21 mouse cellular contexts compared by ENCODE assay signal in genomic region chr13:10619661-10620060, GRCm38 (mm10).
"Had no signal": no experiment of that assay in that cellular context is flagged by ENCODE, and none has a peak within 500 bp of the region (broad histone marks: within the 10 kb centered on the region; RNA-seq: fewer than 3 reads in every experiment).

No protein-coding gene starts in this region.

- H3K4me3 ChIP-seq: lung, embryonic 15.5 days; megakaryocyte, embryonic 14.5 days; midbrain, embryonic 13.5 days; midbrain, embryonic 15.5 days; myocyte; neural tube, embryonic 13.5 days had no signal

- H3K27me3 ChIP-seq: lung, embryonic 15.5 days; megakaryocyte, embryonic 14.5 days; midbrain, embryonic 13.5 days; midbrain, embryonic 15.5 days; neural tube, embryonic 13.5 days had no signal

- H3K9ac ChIP-seq: liver, postnatal 0 days; lung, embryonic 15.5 days; midbrain, embryonic 13.5 days; midbrain, embryonic 15.5 days; neural tube, embryonic 13.5 days had no signal

- H3K36me3 ChIP-seq: lung, embryonic 15.5 days; midbrain, embryonic 13.5 days; midbrain, embryonic 15.5 days; neural tube, embryonic 13.5 days had no signal

- H3K4me2 ChIP-seq: lung, embryonic 15.5 days; midbrain, embryonic 11.5 days; midbrain, embryonic 13.5 days; midbrain, embryonic 15.5 days; neural tube, embryonic 13.5 days had no signal

- ATAC-seq: liver, postnatal 0 days; lung, postnatal 0 days; midbrain, embryonic 13.5 days; midbrain, embryonic 15.5 days had no signal

- H3K9me3 ChIP-seq: lung, embryonic 15.5 days; midbrain, embryonic 13.5 days; midbrain, embryonic 15.5 days; neural tube, embryonic 13.5 days had no signal

- H3K27ac ChIP-seq: lung, embryonic 15.5 days; macrophage; midbrain, embryonic 13.5 days; midbrain, embryonic 15.5 days; neural tube, embryonic 13.5 days had no signal

- DNase-seq: liver, postnatal 0 days; lung, adult 2 months; lung, postnatal 14 days; lung, postnatal 36 days; retina, postnatal 1 day; right cerebral cortex, adult 18-20 months; right cerebral cortex, postnatal 25 days; right cerebral cortex, postnatal 4 days; spleen, adult 18-20 months; thymus, adult 18-20 months; thymus, postnatal 14 days; thymus, postnatal 36 days had no signal

- H3K4me1 ChIP-seq: lung, embryonic 15.5 days; megakaryocyte, embryonic 14.5 days; midbrain, embryonic 13.5 days; midbrain, embryonic 15.5 days; neural tube, embryonic 13.5 days had no signal
